Mouse (Mus musculus) embryo, embryonic 11.5 days (tissue): Measurements from ENCODE around the gene Spryd3.
"Not testable (repeated sequence)": the region's sequence is repeated elsewhere in the genome, so short reads cannot be mapped to it uniquely, and the experiment has no call there.

Experiments
- DNase-seq: peaks from one replicate; pipeline ENCODE4 v3.0.0-alpha.2; 2012; ENCODE audit warnings: low read depth, low spot score

Gene Spryd3

DNA sequence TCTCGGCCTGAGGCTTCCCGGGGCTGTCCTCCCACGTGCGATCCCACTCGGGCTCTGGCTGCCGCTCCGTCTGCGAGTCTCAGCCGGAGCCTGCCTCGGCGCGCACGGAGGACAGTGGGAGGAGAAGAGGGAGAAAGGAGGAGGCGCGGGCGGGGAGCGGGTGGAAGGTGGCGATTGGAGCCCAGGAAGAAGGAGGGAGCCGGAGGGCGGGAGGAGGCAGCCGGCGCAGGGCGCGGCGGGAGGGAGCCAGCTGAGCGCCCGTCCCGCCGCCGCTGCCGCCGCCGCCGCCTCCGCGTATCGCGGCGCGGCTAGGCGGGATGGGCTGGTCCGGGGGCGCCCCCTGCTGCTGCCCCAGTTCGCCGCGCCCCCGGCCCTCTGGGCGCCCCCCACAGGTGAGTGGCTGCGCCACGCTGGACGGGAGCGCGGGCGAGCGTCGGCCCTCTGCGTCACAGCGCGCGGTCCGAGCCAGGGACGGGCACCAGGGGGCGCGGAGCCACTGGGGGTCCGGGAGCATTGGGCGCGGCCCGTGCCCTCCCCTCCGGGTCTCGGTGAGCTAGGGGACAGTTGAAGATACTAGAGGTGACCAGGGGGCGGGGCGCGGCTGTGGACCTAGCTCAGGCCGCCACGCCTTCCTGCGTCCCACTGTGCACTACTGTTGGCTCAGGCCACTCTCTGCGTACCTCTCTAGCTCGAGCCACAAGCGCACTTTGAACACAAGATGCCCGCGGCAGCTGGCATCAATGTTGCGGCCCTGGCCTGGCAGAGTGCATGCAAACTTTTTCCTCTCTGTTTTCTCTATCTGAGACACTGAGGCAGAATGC lies 35.7 kb downstream of the Spryd3 start, which contains the start of gene Tns2:
TSS of gene Tns2 (plus strand) at position 253 of the 821 bp plus-strand sequence.
- no peak for DNase-seq

DNA sequence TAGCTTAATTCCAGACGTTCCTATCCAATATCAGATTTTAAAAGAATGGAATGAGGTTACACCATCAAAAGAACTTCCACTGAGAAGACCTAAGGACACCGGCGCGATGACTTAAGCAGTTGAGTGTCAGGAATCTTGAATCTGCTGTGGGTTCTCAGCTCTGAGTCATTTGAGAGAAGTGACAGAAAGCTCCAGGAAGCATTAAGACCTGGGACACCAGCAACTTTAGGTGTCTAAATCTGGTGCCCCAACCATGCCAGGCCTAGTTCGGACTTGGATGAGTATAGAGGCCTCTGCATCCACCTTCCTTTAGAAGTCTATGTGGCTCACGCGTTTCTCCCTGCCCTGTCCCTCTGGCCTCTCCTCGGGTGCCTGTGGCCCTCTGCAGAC lies 36.3 kb downstream of the Spryd3 start:
- DNase-seq: no peak

DNA sequence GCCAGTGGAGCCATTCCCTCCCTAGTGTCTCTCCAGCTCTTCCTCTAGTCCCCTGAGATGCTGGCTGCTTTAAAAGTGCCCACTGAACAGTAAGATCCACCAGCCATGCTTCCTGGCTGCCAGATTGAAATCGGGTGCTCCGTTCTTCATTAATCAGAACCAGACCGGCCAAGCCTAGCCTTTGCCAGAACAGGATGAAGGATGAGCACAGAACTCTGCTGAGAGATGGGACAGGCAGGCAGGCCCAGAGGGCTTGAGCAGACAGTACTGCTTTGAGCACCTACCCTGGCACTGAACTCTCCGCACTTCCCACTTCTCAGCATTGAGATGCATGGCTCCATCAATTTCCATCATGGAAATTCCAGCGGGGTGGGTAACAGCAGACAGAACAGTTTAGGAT lies 36.8 kb downstream of the Spryd3 start:
- DNase-seq: no peak

DNA sequence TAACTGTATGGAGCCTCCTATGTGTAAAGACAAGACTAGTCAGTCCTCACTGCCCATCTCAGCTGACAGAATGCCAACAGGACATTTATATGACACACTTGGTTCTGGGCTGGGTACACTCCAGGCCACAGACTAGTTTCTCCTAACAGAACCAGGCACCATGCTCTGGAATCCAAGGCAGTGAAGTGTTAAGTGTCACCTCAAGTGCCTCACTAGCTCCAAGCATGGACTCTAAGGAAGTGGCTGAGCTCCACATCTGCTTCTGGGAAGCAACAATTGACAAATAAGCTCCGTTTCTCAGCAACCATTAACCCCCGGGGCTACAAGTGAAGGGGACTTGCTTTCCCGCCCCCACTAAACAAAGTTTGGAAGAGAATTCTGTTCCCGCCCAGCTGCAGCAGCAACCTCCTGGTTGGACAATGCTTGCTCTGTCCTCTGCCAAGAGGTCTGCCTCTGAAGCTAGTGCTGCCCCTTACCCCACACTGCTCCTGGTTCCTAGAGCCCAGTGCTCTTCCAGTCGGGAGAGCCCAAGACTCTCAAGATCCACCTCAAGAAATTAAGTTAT lies 38.0 kb downstream of the Spryd3 start:
- DNase-seq: no peak

DNA sequence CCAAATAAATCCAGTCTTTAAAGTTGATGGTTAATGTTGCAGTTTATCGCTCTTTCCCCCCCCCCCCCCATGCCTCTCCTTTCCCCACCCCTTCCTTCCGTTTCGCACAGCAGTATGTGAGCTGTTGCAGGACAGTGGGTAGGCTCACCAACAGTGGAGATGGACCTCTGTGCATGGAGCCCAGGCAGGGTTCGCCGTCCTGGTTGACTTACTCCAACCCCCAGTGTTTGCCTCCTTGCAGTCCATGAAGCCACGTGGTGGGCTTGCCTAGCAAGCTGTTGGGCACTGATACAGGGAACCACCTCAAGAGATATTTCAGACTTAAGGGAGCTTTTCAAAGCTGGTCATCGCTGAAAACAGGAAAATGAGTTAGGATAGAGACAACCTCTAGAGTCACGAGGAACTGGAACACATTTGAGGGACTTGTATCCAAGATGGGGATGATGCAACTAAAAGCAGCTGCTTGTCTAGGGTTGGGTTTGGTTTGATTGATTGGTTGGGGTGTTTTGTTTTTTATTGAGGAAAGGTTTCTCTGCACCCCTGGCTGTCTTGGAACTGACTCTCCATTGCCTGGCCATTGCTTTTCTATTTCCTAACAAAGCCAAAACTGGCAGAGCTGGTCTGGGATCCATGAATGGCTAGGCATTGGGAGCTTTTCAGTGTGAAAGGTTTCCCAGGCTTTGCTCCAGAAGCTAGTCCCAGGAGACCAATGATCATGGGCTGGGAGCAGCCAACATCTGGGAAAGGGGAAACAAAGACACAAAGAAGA lies 38.7 kb downstream of the Spryd3 start:
- DNase-seq: no peak

DNA sequence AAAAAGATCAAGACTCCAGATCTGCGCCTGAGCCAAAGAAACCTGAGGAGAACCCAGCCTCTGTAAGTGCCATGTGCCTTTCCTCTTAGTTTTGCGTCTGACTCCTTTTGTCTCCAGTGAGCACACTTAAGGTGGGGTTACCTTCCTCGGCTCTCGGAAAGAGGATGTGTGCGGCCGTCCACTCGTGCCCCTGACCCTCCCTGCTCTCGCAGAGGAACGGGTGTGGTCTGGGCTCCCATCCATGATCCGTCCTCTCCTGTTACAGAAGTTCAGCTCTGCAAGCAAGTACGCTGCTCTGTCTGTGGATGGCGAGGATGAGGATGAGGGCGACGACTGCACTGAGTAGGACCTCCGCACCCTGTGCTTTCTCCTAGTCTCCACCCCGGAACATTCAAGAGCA lies 41.0 kb downstream of the Spryd3 start:
- no peak for DNase-seq

DNA sequence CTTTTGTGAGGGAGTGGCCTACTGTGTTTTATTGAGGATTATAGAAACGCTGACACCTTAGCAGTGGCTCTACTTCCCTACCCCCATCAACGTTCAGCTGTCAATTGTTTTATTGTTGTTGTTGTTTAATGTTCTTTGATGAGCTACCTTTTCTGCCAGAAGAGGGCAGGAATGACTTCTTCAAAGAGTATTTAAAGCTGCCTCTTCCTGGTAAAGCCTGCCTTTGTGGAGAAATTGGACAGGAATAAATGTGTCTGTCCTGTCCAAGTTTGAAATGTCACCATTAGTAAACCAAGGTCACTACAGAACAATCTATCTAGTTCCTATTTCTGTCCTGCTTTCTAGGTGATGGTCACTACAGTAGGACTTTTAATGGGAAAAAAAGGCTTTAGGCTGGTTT lies 41.9 kb downstream of the Spryd3 start:
- no peak for DNase-seq

DNA sequence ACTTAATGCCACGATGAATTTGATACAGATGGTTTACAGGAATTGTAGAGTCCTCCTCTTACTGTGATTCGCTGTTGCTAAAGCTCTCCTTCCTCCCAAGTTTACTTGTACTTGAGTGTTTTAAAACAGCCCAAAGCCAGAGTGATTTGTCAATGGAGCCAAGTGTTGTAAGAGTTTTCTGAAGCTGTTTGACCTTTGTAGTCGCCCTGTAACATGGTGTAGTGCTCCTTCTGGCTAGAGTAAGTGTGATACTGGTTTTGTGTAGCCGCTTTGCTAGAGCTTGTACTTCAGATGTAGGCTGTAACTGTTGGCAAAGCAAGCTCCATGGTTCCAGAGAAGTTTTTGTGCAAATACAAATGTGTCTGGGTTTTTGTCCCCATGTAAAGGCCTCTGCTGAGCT lies 43.8 kb downstream of the Spryd3 start:
- DNase-seq: no peak

DNA sequence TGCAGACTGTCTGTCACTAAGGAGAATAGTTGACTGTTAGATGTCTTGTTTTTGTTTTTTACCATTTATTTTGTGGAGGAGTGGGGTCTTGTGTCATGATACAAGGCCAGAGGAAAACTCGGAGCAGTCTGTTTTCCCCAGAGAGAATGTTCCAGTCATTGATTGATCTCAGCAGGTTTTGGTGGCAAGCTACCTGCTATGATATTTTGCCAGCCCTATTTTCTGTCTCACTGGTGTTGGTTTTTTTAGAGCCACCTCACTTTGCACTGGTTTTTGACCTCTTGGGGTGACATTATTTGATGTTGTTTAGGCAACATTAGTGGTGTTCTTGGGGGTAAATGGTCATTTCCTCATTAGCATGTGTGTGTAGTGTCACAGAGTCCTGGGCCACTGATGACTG lies 44.3 kb downstream of the Spryd3 start:
- no peak for DNase-seq

DNA sequence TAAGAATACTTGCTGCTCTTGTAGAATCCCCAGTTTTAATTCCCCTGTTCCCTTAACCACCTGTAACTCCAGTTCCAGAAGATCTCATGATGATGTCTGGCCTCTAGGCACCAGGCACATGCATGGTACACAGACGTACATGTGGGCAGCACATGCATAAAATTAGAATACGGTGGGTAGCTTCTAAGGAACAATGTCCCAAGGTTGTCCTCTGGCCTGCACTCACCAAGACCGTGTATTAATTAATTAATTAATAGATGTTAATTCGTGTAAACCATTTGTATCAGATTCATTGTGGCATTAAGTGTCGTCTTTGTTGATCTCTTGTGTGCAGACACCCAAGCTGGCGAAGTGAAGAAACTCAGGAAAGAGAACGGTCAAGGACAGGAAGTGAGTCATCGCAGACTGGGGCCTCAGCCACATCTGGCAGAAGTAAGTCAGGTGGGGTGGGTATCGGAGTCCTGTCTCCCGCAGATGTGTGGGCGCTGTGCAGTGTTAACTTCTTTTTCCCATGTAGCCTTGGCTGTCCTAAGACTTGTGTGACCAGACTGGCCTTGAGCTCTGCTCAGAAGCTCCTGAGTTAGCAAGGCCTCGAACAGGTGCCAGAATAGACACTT lies 44.9 kb downstream of the Spryd3 start:
- DNase-seq: no peak

DNA sequence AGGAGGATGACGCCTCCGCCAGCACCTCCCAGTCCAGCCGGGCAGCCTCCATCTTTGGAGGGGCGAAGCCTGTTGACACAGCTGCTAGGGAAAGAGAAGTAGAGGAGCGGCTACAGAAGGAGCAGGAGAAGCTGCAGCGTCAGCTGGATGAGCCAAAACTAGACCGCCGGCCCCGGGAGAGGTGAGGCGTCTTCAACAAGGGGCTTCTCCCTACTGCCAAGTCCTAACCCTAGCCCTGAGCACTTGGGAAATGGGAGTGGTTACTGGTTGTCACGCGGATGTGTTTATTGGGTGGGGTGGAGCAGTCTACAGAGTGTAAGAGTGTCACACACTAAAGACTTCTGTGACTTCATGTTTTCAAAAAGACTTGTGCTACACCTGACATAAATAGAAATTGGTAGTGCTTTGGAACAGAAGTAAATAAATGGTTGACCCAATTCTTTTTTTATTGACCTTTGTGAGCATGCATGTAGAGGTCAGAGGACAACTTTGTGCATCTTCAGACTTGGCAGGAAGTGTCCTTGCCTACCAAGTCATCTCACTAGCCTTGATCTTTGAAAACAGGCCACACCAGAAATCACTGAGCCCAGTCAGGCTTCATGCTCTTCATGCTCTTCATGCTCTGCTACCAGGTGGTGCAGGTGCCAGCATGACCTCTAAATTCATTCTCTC lies 46.0 kb downstream of the Spryd3 start:
- DNase-seq: no peak

DNA sequence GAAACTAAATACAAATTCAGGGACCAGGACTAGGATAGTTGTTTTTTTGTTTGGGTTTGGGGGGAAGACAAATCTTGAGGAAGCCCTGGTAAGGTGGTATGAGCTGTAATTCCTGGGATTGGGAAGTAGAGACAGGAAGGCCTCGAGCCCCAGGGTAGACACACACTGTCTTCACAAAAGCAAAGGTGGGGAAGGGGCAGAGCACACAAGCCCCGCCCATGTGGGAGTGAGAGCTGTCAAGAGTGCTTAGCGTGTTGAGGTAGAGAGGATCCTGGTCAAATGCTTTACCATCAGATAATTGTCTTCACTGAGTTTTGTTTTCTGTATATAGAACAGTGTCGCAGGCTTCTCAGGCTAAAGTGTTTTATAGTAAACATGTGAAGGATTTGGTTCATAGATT lies 53.0 kb downstream of the Spryd3 start:
- no peak for DNase-seq

DNA sequence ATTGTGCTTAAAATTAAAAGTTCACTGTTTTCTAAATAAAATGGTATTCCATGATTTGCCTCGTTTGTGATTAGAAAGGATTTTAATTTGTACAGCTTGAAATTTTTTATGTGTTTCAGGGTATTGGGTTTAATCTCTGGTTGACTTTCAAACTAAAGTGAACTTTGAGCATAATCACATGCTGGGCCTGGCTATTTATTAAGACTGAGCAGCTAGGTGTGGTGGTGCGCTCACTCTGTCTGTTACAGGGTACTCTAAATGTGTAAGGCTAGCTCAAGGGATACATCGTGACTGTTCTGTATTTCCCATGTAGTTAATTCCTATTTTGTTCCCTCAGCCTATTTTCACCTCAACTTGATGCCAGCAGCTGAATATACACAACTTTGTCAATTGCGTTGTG lies 53.9 kb downstream of the Spryd3 start:
- no peak for DNase-seq

DNA sequence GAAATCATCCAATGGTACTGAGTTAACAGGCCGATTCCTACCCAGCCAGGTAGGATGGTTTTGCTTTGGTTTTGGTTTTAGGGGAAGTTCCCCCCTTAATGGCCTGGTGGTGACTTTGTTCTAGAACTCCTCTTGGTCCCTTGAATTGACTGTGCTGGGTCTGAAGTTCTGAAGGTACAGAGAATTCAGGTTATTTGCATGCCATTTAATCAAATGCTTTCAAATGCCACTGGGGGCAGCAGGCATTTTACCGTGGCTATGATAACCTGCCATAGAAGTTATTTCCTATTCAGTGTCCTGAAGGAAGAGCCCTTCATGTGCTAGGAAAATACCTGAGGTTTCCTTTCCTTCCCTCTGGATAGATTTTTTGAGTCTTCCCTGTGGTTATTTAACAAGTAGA lies 55.6 kb downstream of the Spryd3 start:
- no peak for DNase-seq

DNA sequence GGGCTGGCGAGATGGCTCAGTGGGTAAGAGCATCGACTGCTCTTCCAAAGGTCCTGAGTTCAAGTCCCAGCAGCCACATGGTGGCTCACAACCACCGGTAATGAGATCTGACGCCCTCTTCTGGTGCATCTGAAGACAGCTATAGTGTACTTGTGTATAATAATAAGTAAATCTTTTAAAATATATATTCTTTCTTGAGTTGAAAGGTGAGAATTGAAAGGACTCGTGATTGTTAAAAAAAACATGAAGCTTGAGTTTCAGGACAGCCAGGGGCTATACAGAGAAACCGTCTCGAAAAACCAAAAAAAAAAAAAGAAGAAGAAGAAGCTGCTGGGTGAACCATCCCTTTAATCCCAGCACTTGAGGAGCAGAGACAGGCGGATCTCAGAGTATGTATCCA lies 56.1 kb downstream of the Spryd3 start:
- not testable (repeated sequence) for DNase-seq

DNA sequence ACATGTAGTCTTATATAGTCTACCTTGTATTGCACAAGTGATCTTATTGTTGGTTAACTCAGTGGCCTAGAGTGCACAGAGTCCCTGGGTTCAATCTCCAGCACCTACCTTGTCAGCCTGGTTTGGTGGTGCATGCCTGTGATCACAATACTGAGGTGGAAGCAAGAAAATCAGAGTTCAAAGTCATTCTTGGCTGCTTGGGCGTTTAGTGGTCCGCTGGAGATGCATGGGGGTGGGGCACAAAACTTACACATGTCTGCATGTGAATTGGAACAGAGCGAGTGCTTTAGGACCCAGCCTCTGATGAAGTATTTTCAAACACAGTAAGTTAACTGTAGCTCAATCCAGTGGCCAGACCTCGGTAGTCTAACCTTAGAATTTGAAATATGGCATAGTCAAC lies 56.8 kb downstream of the Spryd3 start:
- DNase-seq: no peak

DNA sequence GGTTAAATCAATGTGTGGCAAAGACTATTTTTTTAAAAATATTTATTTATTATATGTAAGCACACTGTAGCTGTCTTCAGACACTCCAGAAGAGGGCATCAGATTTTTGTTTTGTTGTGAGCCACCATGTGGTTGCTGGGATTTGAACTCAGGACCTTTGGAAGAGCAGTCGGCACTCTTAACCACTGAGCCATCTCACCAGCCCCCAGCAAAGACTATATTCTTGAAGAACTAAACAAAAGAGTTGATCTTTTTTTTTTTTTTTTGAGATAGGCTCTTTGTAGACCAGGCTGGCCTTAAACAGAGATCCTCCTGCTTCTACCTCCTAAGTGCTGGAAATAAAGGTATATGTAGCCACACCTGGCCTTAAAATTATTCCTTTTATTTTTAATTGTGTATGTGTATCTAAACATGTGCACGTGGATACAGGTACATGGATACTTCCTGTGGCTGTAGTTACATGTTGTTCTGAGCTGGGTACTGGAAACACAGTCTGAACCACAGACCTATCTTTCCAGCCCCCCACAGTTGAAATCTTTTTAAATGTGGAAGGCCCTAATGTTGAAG lies 58.8 kb downstream of the Spryd3 start:
- no peak for DNase-seq

DNA sequence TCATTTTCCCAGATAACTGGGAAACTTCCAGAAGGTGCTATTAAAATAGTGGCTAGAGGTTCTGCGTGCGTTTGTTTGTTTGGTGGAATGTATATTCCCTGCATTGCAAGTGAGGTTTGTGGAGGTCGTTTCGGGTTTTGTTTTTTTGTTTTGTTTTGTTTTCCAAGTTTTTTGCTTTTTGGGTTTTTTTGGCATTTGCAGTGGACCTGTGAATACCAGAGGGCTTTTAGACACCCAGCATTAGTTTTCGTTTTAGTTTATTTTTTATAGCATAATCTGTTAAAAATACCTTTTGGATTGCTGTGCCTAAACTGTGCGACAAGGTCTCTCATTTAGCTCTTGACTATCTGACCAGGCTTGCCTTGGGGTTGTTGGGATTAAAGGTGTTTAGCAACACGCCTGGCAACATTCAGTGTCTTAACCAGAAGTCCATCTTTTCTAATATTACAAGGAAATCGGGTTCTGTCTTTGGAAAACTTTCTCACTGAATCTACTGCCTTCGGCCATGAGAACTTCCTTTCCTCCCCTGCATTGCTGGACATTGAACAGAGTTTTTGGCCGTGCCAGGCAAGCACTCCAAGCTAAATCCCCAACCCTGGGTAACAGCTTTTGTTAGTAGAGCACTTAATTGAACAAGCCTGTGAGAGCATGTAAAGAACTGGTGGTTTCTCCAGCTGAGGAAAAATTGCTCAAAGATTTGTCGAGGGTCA lies 61.0 kb downstream of the Spryd3 start:
- no peak for DNase-seq

DNA sequence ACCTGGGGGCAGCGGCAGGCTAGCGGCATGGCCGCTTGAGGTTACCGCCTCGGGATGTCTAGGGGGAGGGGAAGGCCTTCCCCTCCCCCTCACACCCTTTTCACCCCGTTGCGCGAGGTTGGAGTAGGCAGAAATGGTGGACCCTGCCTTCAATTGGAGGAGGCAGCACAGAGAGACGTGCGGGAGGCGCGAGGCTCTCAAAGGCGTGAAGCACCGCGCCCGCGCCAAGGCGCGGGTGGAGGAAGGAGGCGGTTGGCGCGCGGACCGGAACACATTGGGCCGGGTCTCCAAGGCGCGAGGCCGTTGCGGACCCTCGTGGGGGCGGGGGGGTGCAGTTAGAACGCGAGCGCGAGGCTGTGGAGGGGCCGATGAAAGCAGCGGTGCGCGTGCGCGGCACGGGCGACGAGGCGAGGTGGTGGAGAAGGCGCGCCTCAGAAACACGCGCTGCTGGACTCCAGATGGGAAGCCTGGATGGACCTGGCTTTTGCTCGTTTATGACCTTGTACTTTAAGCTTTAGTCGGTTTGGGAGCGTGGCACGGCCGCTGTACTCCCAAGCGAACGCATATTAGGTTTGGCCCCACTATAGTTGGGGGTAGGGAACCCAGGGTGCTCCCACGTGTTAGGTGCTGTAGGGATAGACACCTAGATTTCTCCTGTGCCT lies 61.8 kb downstream of the Spryd3 start:
- DNase-seq: peak; percentile 46

DNA sequence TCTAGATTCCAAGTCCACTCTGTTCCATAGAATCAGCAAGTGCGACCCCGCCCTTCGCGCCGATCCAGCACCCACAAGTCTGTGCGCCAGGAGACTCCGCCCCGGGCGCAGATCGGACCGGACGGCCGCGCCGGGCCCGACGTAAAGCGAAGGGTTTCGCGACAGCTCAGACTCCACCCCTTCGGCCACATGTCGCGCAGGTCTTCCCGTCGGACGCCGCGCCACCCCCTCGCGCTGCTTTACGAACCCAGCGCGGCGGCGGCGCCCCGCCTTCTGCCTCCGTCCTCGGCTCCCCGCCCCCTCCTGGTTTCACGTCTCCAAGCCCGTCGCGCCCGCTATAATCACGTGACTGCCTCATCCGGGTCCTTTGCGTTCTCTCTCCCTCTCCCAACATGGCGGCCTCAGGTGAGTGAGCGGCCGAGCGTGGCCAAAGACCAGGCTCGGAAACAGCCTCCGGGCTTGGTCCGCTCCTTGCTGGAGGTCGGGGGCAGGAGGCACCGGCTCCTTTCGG lies 62.4 kb downstream of the Spryd3 start, which contains the start of gene Eif4b:
TSS of gene Eif4b (plus strand) at position 215 of the 511 bp plus-strand sequence.
- DNase-seq: peak; percentile 99
